Mouse (Mus musculus) adrenal gland, postnatal 25 days (tissue): ENCODE results near the gene 1700008P02Rik. TPM values are rescaled to one million over a fixed set of nuclear protein-coding genes. Genes with fewer than 3 reads are reported as not detected.
"Not testable (repeated sequence)": the region's sequence is repeated elsewhere in the genome, so short reads cannot be mapped to it uniquely, and the experiment has no call there.

Experiments used
- DNase-seq: peaks from one replicate; pipeline ENCODE4 v3.0.0; 2021; ENCODE audit warnings: mixed read lengths
- long read RNA-seq: library from polyadenylated mRNA; stranded (forward); transcript quantifications from one replicate; pipeline ENCODE4 v2.0.0, GENCODE M21; 2021
- total RNA-seq: library from RNA; stranded (reverse); gene quantifications from 2 replicates; pipeline ENCODE4 v1.2.3, GENCODE M21; 2021

Gene 1700008P02Rik
- not detected in 2 replicates for total RNA-seq
- long read RNA-seq, result 0 reads

- DNase-seq, result no peak
These were observed at the start of gene 1700008P02Rik for GRCm38 (mm10) chr3:6620343-6620742. Gene 1700008P02Rik, minus strand, starts transcription at chr3:6620443.

- DNase-seq, result no peak
These were observed 29.2 kb upstream of the 1700008P02Rik start for GRCm38 (mm10) chr3:6649411-6649810.

- DNase-seq, result not testable (repeated sequence)
These were observed 17.9 kb upstream of the 1700008P02Rik start for GRCm38 (mm10) chr3:6638151-6638550.

- DNase-seq, result no peak
These were observed 14.0 kb upstream of the 1700008P02Rik start for GRCm38 (mm10) chr3:6634256-6634655.

GRCm38 (mm10) chr3:6617881-6618280 is 2.4 kb downstream of the 1700008P02Rik start:
- DNase-seq, result no peak
